ENCODE assay signal across 21 mouse cellular contexts in the genomic region with DNA sequence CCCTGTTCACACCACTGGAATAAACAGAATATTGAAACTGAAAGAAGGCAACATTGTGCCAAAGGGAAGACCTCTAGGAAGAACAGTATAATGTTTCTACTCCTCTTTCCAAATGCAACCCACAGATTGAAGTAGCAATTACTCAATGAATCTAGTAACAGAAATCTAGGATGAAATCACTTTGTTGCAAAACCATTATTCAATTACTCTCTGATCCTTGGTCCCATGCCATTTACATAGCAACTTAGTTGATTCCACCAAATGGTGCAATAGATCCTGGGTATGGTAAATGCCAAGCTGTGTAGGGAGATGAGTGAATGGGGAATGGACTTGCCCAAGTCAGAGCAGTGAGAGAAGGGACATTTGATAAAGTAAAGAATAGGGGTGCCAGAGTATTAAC.
"Had no signal": no experiment of that assay in that cellular context is flagged by ENCODE, and none has a peak within 500 bp of the region (broad histone marks: within the 10 kb centered on the region; RNA-seq: fewer than 3 reads in every experiment).

No protein-coding gene starts in this region.

- H3K4me3 ChIP-seq: liver, embryonic 15.5 days; midbrain, embryonic 10.5 days; midbrain, embryonic 12.5 days; myocyte; neural tube, embryonic 13.5 days; neural tube, embryonic 15.5 days; stomach, embryonic 15.5 days had no signal

- H3K9me3 ChIP-seq: liver, embryonic 15.5 days; midbrain, embryonic 10.5 days; midbrain, embryonic 12.5 days; neural tube, embryonic 13.5 days; neural tube, embryonic 15.5 days; stomach, embryonic 15.5 days had no signal

- H3K27ac ChIP-seq: liver, embryonic 15.5 days; midbrain, embryonic 10.5 days; midbrain, embryonic 12.5 days; neural tube, embryonic 13.5 days; neural tube, embryonic 15.5 days; stomach, embryonic 15.5 days; stomach, postnatal 0 days had no signal

- H3K4me1 ChIP-seq: liver, embryonic 15.5 days; midbrain, embryonic 12.5 days; neural tube, embryonic 13.5 days; neural tube, embryonic 15.5 days; stomach, embryonic 15.5 days had no signal

- ATAC-seq: midbrain, embryonic 16.5 days had no signal

- H3K9ac ChIP-seq: liver, embryonic 15.5 days; lung, embryonic 14.5 days; midbrain, embryonic 12.5 days; neural tube, embryonic 13.5 days; neural tube, embryonic 15.5 days; stomach, embryonic 15.5 days had no signal

- H3K36me3 ChIP-seq: liver, embryonic 15.5 days; midbrain, embryonic 10.5 days; midbrain, embryonic 12.5 days; neural tube, embryonic 13.5 days; neural tube, embryonic 15.5 days; stomach, embryonic 15.5 days had no signal

- H3K4me2 ChIP-seq: liver, embryonic 15.5 days; lung, embryonic 14.5 days; midbrain, embryonic 12.5 days; neural tube, embryonic 13.5 days; neural tube, embryonic 15.5 days; stomach, embryonic 15.5 days had no signal

- H3K27me3 ChIP-seq: liver, embryonic 15.5 days; midbrain, embryonic 12.5 days; neural tube, embryonic 13.5 days; neural tube, embryonic 15.5 days; stomach, embryonic 15.5 days had no signal

- DNase-seq: lung, adult 18-20 months; lung, embryonic 14.5 days; lung, postnatal 14 days; lung, postnatal 36 days; midbrain, embryonic 14.5 days; retina, postnatal 1 day; right cerebral cortex, adult 18-20 months; right cerebral cortex, postnatal 25 days; right cerebral cortex, postnatal 4 days; thymus, adult 2 months; thymus, postnatal 25 days; thymus, postnatal 4 days had no signal
